Mouse (Mus musculus) bone marrow macrophage, adult 2 months (primary cell): ENCODE results near the gene Uba52.

ENCODE experiments used
- CTCF ChIP-seq: IDR thresholded peaks from 2 replicates; pipeline ENCODE4 v1.5.1; 2012; ENCODE audit warnings: low read depth, mild to moderate bottlenecking, low read length, moderate library complexity
- POLR2A ChIP-seq: IDR thresholded peaks from 2 replicates; pipeline ENCODE4 v1.6.1; 2012; ENCODE audit warnings: mild to moderate bottlenecking, low read depth, low read length, borderline replicate concordance

GRCm38 (mm10) chr8:70504291-70504716, 6.3 kb downstream of the Uba52 start:
- TF ChIP-seq CTCF, result no peak
- TF ChIP-seq POLR2A, result no peak
